Mouse (Mus musculus) Muller cell, postnatal 12 days (primary cell): ENCODE data around the gene Casc3.
"Not testable (repeated sequence)": the region's sequence is repeated elsewhere in the genome, so short reads cannot be mapped to it uniquely, and the experiment has no call there.

Source experiments
- DNase-seq: peaks from one replicate; pipeline ENCODE4 v3.0.0-alpha.2; 2015; ENCODE audit errors: inconsistent ontology term

The Casc3 gene

DNA sequence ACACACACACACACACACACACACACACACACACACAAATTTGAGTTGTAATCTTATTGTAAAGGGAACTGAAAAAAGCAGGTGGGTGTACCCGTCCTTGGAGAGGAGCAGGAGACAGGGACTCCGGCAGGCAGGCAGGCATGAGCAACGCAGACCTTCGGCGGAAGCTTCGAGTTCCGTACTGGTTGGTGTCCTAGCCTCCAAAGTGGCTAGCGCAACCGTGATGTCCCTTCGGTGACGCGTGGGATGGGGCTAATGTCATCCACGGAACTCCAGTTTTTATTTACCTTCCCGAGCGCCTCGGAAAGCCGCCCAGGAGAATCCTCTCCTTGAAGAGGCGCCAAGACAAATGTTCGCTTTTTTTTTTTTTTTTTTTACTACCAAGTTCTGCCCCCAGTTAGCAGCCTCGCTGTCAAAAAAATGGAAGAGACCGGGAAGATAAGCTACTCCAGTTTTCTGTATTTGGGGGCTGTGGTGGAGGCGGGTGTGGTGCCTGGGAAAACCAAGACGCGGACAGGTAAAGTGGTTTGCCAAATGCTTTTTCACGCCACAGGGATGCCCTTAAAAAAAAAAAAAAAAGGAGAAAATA lies 15.4 kb upstream of the Casc3 start:
- no peak for DNase-seq

DNA sequence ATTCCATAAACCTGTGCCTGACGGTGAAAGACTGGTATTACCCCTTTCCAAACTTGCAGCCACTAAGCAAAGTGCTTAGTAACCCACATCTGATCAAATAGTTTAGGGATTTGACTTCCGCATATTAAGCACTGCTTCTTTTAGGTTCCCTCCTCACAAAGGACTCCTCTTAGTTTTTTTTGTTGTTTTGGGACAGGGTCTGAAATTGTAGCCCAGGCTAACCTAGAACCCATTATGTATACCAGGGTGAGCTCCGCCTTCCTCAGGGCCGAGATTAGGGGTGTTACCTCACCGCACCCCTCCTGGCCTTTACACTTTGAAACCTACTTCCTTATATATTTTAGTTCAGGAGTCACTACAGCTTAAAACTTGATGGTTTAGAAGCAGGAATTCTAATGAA lies 14.9 kb upstream of the Casc3 start:
- no peak for DNase-seq

DNA sequence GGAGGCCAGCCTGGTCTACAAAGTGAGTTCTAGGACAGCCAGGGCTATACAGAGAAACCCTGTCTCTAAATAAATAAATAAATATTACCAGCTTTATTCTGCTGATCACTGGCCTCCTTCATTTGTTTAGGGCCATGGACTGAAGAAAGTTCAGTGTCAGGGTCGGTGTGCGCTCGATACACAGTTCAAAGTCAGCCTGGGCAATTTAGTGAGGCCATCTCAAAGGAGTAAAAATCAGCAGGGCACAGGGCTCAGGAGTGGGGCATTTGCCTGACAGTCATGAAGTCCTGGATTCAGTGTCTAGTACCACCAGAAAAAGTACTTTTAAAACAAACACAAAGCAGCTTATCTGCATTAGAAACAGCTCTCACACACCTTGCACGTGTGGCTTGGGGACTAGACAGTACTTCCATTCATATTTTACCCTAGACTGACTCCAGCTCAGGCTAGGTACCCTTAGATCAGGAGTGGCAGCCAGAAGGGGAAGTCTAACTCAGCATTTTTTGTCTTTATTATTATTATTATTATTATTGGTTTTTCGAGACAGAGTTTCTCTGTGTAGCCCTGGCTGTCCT lies 14.0 kb upstream of the Casc3 start:
- DNase-seq = no peak

DNA sequence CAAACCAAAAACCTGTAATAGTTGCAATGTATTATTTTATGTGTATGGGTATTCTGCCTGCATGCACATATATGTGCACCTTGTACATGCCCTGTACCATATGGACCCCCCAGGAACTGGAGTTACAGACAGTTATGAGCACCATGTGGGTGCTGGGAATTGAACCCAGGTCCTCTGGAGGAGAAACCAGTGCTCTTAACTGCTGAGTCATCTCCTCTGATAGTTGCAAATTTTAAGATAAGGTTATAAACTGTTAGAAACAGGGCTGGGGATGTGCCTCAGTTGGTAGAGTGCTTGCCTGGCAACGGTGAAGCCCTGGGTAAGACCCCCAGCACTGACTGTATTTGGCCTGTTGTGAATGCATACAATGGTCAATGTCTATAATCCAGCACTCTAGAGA lies 13.3 kb upstream of the Casc3 start:
- no peak for DNase-seq

DNA sequence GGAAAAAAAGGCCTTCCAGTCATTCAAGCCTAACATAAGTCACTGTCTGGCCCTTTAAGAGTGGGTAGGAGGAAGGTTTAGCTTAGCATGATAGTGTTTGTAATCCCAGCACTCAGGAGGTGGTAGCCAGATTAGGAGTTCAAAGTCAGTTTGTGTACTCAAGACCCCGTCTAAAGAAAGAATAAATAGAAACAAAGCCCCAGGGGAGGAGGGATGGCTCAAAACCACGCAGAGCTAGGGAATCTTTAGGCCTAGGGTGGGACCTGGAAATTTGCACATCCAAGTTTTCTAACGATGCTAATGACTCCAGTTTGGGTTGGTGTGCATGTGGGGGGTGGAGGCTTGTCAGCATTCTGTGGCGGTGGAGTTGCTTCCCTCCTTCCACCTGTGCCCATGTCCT lies 12.6 kb upstream of the Casc3 start:
- DNase-seq = no peak

DNA sequence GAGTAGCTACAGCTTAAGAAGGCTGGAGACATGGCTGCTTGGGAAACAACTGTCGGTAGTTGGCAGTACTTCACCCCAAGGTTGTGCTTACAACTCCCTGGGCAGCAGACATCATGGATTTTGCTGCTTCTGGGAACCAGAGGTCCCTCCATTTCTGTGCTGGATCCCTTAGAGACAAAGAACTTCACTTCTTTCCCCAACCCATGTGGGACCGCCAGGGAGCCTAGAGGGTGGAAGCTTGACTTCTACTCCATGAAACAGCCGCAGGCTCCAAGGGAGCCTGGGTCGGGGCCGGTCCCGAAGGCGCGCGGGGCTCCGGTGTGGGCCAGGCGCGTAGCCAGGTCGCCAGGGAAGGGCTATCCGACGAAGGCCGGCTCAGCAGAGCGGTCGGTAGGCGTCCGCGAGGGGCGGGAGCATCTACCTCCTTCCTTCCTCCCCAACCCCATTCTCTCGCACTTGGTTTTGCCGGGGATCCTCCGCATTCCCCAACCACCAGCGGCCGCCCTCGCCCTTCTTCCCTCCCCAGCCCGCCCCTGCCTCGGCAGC lies 10.2 kb upstream of the Casc3 start:
- no peak for DNase-seq

DNA sequence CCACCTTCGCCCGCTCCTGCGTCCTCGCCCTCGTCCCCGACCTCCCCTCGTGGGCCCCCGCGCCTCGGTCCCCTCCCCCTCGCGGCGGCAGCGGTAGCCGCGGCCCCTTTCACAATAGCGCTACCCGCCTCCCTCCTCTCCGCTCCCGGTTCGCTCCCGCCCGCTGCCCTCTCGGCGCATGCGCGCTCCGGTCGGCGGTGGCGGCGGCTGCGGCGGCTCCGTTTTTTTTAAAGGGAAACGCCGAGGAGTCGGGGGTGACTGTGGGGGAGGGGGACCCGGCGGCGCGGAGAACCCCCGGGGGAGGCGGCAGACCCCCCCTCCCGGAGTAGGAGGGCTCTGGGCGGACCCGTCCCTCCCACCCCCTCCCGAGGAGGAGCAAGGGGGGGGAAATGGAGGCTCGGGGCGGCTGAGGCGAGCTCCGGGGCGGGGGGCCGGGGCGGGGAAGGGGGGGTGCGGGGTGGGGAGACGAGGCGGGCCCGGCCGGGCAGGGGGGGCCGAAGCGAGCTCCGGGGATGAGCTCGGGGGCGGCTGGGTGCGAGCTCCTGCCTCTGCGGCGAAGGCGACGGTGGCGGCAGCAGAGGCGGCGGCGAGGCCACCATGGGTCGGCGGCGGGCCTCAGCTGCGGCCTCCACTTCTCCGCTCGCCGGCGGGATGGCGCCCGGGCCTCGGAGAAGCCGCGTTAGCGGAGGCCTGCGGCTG lies 9.5 kb upstream of the Casc3 start, which contains the start of gene Msl1:
Gene Msl1 (plus strand): TSS at position 502 of the 699 bp plus-strand sequence.
- peak; percentile 96 for DNase-seq

DNA sequence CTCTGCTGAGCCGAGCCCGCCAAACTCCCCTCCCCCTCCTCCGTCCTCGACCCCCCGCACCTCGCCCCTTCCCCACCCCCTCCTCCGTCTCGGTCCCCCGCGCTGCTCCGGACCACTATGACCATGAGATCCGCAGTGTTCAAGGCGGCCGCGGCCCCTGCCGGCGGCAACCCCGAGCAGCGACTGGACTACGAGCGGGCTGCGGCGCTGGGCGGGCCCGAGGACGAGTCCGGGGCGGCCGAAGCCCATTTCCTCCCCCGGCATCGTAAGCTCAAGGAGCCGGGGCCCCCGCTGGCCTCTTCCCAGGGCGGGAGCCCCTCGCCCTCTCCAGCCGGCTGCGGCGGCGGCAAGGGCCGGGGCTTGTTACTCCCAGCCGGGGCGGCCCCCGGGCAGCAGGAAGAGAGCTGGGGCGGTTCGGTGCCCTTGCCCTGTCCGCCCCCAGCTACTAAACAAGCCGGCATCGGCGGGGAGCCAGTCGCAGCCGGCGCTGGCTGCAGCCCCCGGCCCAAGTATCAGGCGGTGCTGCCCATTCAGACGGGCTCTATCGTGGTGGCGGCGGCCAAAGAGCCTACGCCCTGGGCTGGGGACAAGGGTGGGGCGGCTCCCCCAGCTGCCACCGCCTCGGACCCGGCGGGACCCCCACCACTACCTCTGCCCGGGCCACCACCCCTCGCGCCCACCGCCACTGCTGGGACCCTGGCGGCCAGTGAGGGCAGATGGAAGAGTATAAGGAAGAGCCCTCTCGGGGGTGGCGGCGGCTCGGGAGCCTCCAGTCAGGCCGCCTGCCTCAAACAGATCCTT lies 8.8 kb upstream of the Casc3 start:
- DNase-seq = peak; percentile 59

DNA sequence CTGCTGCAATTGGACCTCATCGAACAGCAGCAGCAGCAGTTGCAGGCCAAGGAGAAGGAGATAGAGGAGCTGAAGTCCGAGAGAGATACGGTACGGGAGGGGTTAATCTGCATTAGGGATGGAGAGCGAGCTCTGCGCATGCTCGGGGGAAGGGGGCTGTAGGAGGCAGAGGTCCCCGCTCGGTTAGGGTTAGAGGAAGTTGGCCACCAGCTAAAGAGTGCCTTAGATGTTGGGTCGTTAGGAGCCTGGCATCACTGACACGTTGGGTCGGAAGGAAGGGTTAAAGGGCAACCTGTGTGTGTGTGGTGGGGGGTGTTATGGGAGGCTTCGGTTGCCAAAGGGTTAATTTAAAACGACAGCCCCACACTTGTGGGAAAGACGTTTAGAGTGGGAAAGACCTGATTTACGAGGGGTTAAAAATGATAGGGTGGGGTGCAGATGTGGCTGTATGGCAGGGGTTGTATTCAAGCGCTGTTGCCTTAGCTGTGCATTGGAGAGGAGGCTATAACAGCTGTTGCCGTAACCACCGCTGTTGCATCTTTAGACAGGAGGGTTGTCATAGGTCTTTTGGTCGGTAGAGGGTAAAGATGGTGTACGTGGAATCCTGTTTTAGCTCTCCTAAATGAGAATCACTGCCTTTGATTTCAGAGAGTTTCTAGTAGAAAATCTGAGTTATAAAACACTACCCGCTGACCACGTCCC lies 8.0 kb upstream of the Casc3 start:
- DNase-seq = peak; percentile 70

DNA sequence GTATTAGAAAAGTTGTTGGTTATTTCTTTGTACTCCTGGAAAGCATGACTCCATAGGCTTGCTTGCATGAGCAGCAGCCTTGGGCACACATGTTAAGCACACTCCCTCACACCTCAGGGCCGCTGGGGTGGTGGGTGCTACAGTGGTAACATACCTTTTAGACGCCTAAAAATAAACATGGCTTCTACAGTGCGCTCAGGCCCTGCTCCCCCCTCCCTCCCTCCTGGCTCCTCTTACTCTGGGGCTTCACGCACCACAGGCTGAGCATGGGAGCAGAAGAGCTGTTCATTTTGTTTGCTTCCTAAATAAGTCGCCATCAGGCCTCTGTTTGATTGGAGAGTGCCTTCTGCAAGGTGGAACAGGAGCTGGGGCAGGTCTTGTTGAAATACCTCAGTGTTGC lies 7.4 kb upstream of the Casc3 start:
- peak; percentile 24 for DNase-seq

DNA sequence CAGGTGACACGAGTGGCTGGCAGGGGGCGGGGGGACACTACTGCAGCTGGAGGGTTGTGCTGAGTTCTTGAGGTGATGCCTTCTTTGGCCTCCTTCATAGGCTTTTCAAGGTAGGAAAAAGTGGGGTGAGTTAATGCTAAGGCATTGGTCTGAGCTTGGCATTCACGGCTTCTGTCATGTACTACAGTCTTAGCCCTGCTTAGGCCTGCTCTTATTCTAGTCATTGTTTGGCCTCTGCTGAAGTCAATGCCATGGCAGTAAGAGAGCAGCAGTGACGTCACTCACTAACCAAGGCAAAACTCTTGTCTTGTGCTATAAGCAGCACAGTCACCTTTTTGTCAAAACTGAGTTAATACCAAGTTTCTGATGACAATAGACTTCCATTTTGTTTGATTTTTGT lies 6.8 kb upstream of the Casc3 start:
- DNase-seq = peak; percentile 6

DNA sequence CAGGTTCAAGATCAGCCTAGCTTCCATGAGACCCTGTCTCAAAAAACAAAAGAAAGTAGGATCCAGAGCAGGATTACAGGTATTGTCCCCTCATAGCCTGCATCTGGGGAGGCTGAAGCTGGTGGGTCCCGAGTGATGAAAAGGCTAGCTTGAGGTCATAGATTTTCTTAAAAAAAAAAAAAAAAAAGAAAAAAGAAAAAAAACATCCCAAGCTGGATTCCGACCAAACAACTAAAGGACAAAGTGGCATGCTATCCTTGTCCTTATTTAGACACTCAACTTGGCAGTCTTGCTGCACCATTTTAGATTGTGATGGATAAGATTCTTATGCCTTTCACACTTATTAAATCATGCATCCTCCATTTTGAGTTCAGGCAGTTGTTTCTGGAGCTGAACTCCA lies 3.7 kb downstream of the Casc3 start:
- no peak for DNase-seq

DNA sequence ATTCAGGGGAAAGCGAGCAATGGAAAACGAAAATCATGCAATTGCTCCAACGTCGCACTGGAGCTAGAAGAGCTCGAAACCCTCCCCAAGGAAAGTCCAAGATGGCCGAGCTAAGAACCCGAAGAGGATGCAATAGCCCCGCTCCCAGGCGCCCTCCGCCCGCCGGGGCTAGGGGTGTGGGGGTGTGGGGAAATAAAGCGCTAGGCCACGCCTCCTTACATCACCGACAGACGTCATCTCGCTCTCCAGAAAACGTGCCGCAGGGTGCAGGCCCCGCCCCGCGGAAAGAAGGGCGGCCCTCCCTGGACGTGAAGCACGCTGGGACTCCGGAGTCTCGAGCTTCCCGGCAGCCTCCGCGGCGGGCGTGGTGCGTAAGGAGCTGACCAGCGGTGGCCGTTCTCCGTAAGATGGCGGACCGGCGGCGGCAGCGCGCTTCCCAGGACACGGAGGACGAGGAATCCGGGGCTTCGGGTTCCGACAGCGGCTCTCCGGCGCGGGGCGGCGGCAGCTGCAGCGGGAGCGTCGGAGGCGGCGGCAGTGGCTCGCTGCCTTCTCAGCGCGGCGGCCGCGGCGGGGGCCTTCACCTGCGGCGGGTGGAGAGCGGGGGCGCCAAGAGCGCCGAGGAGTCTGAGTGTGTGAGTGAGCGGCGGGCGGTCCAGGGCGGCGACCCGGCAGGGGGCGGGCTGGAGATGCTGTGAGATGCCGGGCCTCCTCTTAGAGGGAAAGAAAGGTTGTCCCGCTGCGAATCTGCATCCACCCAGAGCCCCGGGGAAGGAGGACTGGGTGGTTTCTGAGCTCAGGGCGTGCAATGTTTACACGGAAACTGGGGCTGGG lies 5.0 kb downstream of the Casc3 start:
- peak; percentile 99 for DNase-seq

DNA sequence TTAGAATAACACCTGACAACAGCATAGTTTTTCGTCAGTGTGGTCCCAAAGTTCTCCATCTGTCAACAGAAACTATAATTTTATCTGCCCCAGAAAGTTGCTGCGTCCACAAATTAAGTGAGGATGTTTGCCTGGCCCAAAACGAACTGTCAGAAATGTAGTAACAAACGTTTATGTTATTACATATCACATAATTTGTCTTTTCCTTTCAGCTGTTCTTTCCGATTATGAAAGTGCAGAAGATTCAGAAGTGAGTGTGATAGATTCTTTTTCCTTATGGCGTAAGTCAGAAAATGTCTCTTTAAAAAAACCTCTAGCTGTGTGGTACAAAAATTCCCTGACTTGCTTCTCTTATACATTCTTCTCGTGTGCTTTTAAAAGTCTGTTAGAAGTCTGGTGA lies 6.0 kb downstream of the Casc3 start:
- DNase-seq = no peak

DNA sequence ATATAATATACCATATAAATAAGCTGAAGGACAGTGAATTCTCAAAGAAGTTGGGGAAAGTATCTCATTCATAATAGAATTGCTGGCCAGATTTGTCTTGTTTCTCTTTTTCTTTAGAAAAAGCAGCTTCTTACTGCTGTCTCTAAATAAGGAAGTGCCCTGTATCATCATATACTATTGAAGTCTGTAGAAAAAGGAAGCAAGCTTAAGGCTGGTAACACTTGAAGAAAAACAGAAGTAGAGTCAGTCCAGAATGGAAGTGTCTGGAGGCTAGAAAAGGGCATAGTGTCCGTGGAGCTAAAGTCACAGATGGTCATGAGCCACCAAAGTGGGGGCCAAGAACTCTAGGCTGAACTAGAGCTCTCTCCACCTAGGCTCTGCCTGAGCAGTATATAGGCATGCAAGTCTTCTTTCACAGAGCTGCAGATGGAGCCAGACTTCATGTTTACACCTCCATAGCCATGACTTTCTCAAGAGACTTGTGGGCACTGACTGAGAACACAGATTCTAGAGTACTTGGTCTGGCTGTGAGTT lies 12.1 kb downstream of the Casc3 start:
- DNase-seq = no peak

DNA sequence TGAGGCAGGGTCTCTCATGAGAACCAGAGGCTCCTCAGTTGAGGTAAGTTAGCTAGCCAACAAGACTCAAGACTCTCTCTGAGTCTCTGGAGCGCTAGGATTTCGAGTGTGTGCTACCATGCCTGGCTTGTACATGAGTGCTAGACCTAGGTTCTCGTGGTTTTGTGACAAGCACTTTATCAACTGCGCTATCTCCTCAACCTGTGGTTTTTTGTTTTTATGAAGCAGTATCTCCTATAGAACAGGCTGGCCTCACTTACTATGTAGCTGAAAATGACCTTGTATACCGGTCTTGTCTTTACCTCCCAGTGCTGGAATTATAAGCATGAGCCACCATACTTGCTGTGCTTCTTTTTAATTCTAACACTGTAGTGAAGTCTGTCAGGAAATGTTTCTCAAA lies 16.3 kb downstream of the Casc3 start:
- DNase-seq = no peak

DNA sequence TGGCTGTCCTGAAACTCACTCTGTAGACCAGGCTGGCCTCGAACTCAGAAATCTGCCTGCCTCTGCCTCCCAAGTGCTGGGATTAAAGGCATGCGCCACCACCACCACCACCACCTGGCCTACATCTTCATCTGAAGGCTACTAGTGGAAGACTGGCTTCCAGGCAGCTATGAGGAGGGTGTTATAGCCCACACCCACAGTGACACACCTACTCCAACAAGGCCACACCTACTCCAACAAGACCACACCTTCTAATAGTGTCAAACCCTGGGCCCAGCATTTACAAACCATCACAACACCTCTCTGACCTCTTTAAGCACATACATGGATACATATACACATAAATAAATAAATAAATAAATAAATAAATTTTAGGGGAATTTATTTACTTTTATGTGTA lies 21.4 kb downstream of the Casc3 start:
- not testable (repeated sequence) for DNase-seq

DNA sequence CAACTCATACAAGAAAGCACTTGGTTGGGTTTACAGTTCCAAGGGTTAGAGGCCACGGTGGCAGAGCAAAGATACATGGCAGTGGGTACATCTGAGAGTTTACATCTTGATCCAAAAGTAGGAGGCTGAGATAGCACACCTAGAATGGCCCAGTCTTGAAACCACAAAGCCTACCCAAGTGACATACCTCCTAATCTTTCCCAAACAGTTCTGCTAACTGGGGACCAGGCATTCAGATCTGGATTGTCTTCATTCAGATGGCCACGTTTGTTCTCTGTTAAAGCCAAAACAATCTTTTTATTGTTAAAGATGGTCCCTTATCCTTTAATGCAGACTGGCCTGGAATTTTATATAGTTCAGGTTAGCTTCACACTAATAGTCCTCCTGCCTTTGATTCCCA lies 23.2 kb downstream of the Casc3 start:
- no peak for DNase-seq

DNA sequence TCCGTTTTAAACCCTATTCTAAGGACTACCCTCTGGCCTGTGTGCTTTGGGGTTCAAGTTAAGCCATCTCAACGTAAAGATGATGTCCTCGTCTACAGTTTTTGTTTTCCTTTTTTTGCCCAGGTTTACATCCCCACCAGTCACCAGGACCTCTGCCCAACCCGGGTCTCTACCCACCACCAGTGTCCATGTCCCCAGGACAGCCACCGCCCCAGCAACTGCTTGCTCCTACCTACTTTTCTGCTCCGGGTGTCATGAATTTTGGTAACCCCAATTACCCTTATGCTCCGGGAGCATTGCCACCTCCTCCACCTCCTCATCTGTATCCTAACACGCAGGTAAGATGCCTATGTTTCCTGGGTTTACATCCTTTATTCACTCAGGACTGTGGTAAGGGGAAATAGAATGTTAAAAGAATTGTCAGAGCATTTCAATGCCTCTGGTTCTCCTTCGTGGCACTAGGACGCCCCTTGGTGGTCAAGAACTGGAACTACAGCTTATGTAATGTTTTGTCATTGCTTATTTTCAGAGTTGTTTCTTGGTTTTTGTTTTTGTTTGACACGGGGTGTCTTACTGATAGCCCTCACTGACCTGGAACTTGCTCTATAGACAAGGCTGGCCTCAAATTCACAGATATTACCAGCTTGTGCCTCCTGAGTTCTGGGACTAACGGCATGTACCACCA lies 24.5 kb downstream of the Casc3 start:
- peak; percentile 39 for DNase-seq

DNA sequence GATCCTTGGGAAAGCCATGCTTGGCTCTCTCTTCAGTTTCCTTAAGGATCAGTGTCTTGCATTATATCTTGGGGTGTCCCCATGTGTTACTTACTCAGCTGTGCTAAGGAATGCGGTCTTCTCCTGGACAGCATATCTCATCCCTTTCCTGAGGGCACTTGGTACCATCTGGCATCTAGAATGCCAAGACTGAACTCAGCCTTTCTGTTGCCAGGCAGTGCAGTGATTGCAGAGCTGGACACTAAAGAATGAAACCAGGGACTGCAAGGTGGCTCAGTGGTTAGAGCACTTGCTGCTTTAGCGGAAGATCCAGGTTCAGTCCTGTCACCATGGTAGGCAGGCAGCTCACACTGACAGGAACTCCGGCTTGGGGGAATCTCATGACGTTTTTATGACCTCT lies 25.2 kb downstream of the Casc3 start:
- no peak for DNase-seq
